Mouse (Mus musculus) lung, postnatal 0 days (tissue): ENCODE results near the gene Gskip.
A peak's percentile ranks its signal among the peaks of the same experiment; 100 is the strongest.

Source experiments
- CTCF ChIP-seq: IDR thresholded peaks from 2 replicates; pipeline ENCODE4 v1.5.1; 2016; ENCODE audit warnings: antibody characterized with exemption, mild to moderate bottlenecking
- EP300 ChIP-seq: IDR thresholded peaks from 2 replicates; pipeline ENCODE4 v1.6.1; 2016; ENCODE audit warnings: antibody characterized with exemption, mild to moderate bottlenecking, control low read depth

GRCm38 (mm10) chr12:105722657-105723056 lies 38.0 kb downstream of the Gskip start:
- TF ChIP-seq CTCF, result peak; percentile 82
- no peak for TF ChIP-seq EP300
